Mouse (Mus musculus) E14TG2a.4 (cell line): Measurements from ENCODE around the gene Spint1.

Source experiments
- CTCF ChIP-seq: conservative IDR thresholded peaks from 2 replicates; pipeline ENCODE4 v1.5.1; 2014; ENCODE audit warnings: low read length
- NANOG ChIP-seq: IDR thresholded peaks from 2 replicates; pipeline ENCODE4 v1.6.1; 2014; ENCODE audit warnings: borderline replicate concordance, low read length, mixed read lengths

DNA sequence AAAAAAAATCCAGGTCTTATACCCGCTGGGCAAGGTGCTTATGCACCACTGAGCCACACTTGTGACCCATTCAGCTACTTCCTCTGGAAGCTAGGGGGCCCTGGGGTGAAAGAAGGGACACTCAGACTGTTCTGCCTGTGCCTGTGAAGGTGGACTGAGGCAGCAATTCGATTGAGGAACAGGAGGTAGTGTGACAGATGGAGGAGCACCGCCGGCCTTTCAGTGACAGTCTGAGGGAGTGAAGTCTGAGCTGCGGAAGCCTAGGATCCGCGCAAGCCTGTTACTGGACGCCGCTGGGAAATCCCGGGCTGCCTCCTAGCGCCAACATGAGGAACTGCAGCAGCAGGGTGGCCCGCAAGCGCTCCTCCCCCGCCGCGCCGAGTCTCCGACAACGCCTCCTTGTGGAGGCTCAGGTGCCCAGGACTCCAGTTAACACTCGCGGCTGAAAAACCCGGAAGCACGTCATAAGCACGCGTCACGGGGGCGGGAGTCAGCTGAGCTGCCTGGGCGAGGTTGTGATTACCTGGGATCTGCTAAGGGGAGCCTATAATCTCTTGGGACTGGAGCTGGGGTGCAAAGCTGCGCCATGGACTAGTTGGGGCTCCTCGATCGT is 51.2 kb downstream of the Spint1 start, which contains the start of gene Vps18:
- TF ChIP-seq CTCF (peak; percentile 79), NANOG (no peak)
